Mouse (Mus musculus) embryonic stem cell, embryonic (primary cell): Measurements from ENCODE around the gene Ccl25.

Source experiments
- CTCF ChIA-PET, 4 experiments: fragments of 300-600 bp in 2 of 4; fragments of 350-600 bp in 2 of 4; sonication (Branson Sonifier 250); formaldehyde crosslinking; loops; one replicate each; lab custom pipeline; 2022; ENCODE audit warnings: inconsistent platforms in 2 of 4; lab: Charles Lee
- POLR2A ChIA-PET, 4 experiments: fragments of 300-600 bp in 2 of 4; fragments of 350-600 bp in 2 of 4; sonication (Branson Sonifier 250); formaldehyde crosslinking; loops; one replicate each; lab custom pipeline; 2022; ENCODE audit warnings: antibody characterized with exemption in 4 of 4, inconsistent platforms in 1 of 4; lab: Charles Lee

The Ccl25 gene

GRCm38 (mm10) chr8:4322470-4322869 is 2.5 kb upstream of the Ccl25 start:
- ChIA-PET CTCF (interaction anchor here (0.6 to 1.6 kb wide), 32 partner anchors 9 to 862 kb away, joined by 3 to 15 read pairs (median 4); partner anchors contain the start of genes Ctxn1 (in 1 of the 4), Gm49320 (in 1 of the 4), Map2k7 (in 1 of the 4) and Prr36 (in 1 of the 4)), POLR2A (interaction anchor here (0.5 to 4.9 kb wide), 24 partner anchors 9 to 157 kb away, joined by 3 to 46 read pairs (median 3); partner anchors contain the start of genes Timm44 (in 2 of the 4) and Snapc2 (in 1 of the 4))

- ChIA-PET CTCF (interaction anchor here in 1 of 4 experiments (1.1 to 1.4 kb wide), 2 partner anchors 13 to 119 kb away, joined by 3 to 4 read pairs; no protein-coding TSS in a partner anchor), POLR2A (interaction anchor here in 2 of 4 experiments (0.6 to 4.9 kb wide), 10 partner anchors 11 to 147 kb away, joined by 3 to 46 read pairs (median 4); partner anchors contain the start of genes Timm44 (in 2 of the 2), Gm49320 (in 1 of the 2) and Map2k7 (in 1 of the 2))
Measured at GRCm38 (mm10) chr8:4323917-4324316, 1.1 kb upstream of the Ccl25 start.

DNA sequence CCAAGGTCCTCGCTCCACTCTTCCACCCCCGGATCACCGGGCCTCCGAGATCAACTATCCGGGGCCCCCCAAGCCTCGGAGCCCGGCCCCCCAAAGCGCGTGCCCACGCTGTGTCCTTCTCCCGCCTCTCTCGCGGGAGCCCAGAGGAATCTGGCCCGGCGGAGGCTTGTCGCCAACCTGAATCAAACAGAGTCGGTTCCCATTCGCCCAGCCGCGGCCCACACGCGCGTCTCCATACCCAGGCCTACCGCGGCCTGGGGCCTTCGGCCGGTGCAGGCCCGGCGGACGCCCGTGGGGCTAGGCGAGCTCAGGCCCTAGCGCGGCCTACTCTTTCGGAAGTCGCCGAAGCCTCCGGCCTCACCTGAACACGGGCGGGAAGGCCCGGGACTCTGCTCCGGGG is 485 bp upstream of the Ccl25 start:
- POLR2A ChIA-PET: interaction anchor here in 2 of 4 experiments (0.8 to 4.9 kb wide), 10 partner anchors 10 to 86 kb away, joined by 3 to 46 read pairs (median 4); partner anchors contain the start of genes Timm44 (in 2 of the 2), Gm49320 (in 1 of the 2) and Map2k7 (in 1 of the 2)
- CTCF ChIA-PET: interaction anchor here in 1 of 4 experiments (1.1 to 1.4 kb wide), 2 partner anchors 13 to 119 kb away, joined by 3 to 4 read pairs; no protein-coding TSS in a partner anchor

DNA sequence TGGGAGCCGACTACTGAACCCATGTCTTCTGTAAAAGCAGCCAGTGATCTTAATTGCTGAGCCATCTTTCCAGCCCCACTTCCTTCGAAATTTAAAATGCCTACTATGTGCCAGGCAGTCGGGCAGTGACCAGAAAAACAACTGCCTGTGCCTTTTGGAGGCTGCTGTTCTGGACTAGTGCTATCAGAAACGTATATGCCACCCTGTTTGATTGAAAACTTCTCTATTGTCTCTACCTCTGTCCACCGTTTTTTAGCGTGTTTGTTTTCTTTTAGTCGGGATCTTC is 684 bp downstream of the Ccl25 start:
- CTCF ChIA-PET: no interaction called here
- POLR2A ChIA-PET: no interaction called here

DNA sequence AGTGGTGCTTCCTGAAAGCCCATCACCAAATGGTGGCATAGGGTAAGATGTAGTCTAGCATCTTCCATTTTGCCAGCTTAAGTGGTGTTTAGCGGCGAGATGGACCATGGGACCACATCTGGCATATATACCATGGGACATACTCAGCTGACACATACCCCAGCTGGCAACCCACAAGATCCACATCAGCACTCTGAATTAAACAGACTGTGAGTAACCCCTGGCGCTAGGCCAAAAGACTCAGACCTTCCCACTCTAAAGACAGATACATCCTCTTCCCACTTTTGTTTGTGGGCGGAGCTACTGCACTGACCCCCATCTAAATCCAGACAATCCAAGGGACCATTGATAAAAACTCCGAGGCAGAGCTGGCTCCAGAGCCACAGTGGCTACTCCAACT is 4.0 kb downstream of the Ccl25 start:
- CTCF ChIA-PET: no interaction called here

DNA sequence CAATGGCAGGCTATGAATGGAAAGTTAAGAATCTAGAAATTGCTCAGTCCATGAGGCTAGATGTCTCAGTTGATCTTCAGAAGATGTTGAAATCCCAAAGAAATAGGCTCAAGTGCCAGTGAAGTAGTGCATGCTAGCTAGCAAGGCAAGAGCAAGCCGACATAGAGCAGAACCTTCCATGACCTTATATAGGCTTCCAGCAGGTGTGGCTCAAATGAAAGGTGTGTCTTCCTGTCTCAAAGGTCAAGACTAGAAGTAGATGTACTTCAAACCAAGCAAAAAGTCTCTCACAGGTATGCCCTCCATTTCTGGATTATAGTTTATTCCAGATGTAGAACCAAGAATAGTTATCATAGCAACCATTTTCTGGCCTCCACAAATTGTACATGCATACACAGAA is 9.0 kb downstream of the Ccl25 start:
- CTCF ChIA-PET: interaction anchor here in 1 of 4 experiments (0.7 kb wide), 1 partner anchor 22 kb away, joined by 3 read pairs; no protein-coding TSS in a partner anchor
- POLR2A ChIA-PET: interaction anchor here in 1 of 4 experiments (0.8 to 1.3 kb wide), 2 partner anchors 8 to 10 kb away, joined by 3 to 6 read pairs; no protein-coding TSS in a partner anchor

More for the DNA sequence above, 4.0 kb downstream of the Ccl25 start:
- POLR2A ChIA-PET: interaction anchor here in 3 of 4 experiments (0.8 to 1.7 kb wide), 6 partner anchors 12 to 58 kb away, joined by 3 to 6 read pairs (median 3); no protein-coding TSS in a partner anchor

DNA sequence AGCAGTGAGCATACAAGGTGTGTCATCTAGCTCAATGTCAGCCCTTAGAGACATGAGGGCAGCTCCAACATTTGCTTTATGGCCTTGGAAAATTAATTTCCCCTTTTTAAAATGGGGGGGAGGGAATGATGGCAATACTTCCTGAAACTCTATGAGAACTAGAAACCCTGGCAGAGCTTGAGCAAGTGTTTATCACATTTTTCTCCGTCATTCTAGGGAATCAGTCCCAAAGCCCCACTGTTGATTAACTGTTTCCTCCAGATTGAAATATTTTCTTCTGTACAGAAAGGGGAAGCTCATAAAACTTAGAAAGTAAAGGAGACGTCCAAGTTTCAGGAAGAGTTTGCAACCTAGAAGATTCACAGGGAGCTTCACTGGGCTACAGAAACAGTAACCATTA is 10.7 kb downstream of the Ccl25 start:
- CTCF ChIA-PET: no interaction called here
- POLR2A ChIA-PET: interaction anchor here in 2 of 4 experiments (0.8 to 1.3 kb wide), 7 partner anchors 10 to 35 kb away, joined by 3 to 7 read pairs (median 3); no protein-coding TSS in a partner anchor

- ChIA-PET POLR2A (interaction anchor here in 2 of 4 experiments (0.7 to 1.6 kb wide), 4 partner anchors 8 to 174 kb away, joined by 3 to 8 read pairs (median 4); no protein-coding TSS in a partner anchor), CTCF (interaction anchor here in 2 of 4 experiments (0.7 to 1.1 kb wide), 3 partner anchors 13 to 20 kb away, joined by 3 to 7 read pairs (median 3); no protein-coding TSS in a partner anchor)
Measured at GRCm38 (mm10) chr8:4340207-4340606, 15.2 kb downstream of the Ccl25 start.

DNA sequence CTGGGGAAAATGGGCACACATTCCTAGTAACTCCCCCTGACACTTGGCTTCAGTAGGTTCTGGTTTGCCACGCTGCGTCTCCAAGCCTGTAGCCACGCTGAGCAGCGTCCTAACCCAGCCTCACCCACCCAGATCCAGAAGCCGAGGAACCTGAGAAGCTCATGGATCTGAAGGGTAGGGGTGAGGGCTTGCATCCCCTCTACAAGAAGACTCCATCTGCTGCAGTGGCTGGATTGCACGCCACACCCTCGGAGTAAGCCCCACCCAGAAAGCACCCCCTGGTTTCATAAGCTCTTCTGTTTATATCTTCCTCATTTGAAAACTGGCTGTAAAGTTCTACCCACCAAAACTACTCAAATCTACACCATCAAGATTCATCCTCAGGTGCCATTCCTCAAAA is 22.7 kb downstream of the Ccl25 start:
- POLR2A ChIA-PET: interaction anchor here in 3 of 4 experiments (0.5 to 1.7 kb wide), 27 partner anchors 8 to 802 kb away, joined by 3 to 9 read pairs (median 3); partner anchors contain the start of genes Ctxn1 (in 1 of the 3), Evi5l (in 1 of the 3), Prr36 (in 1 of the 3) and Timm44 (in 1 of the 3)

GRCm38 (mm10) chr8:4348275-4348674 is 23.3 kb downstream of the Ccl25 start:
- ChIA-PET CTCF (interaction anchor here in 3 of 4 experiments (0.5 to 1.6 kb wide), 6 partner anchors 22 to 168 kb away, joined by 3 to 10 read pairs (median 4); no protein-coding TSS in a partner anchor), POLR2A (interaction anchor here in 3 of 4 experiments (0.8 to 1.7 kb wide), 24 partner anchors 8 to 264 kb away, joined by 3 to 9 read pairs (median 3); partner anchors contain the start of genes Ctxn1 (in 1 of the 3), Evi5l (in 1 of the 3), Timm44 (in 1 of the 3) and Zfp958 (in 1 of the 3))

More for the DNA sequence above, 22.7 kb downstream of the Ccl25 start:
- CTCF ChIA-PET: interaction anchor here in 3 of 4 experiments (1.0 to 1.6 kb wide), 6 partner anchors 23 to 169 kb away, joined by 3 to 10 read pairs (median 4); no protein-coding TSS in a partner anchor

- CTCF ChIA-PET: interaction anchor here in 2 of 4 experiments (0.6 to 2.0 kb wide), 3 partner anchors 18 to 27 kb away, joined by 3 to 6 read pairs (median 4); no protein-coding TSS in a partner anchor
- POLR2A ChIA-PET: interaction anchor here in 2 of 4 experiments (0.7 to 2.3 kb wide), 9 partner anchors 10 to 264 kb away, joined by 3 to 8 read pairs (median 4); partner anchors contain the start of gene Zfp958 (in 1 of the 2)
Measured at GRCm38 (mm10) chr8:4349335-4349734, 24.3 kb downstream of the Ccl25 start.

DNA sequence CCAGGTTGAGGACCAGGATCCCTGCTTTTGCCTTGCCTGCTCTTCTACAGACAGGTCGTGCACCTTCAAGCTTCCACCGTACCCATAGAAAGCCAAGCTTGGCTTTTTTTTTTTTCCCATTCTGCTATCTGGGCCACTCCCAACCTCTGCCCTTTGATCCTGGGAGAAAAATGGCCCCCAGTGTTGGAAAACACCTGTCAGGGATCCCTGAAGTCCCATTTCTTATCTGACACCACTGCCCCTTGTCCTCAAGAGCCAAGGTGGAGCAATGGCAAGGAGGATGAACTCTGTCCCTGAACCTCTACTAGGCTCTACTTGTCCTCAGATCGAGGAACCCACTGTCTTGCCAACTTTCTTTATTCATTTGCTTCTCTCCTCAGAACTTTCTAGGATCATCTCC is 25.6 kb downstream of the Ccl25 start:
- CTCF ChIA-PET: interaction anchor here in 1 of 4 experiments (1.7 to 2.0 kb wide), 2 partner anchors 19 to 28 kb away, joined by 4 to 6 read pairs; no protein-coding TSS in a partner anchor
- POLR2A ChIA-PET: interaction anchor here in 2 of 4 experiments (1.1 to 3.1 kb wide), 10 partner anchors 9 to 262 kb away, joined by 3 to 8 read pairs (median 4); partner anchors contain the start of gene Zfp958 (in 1 of the 2)

DNA sequence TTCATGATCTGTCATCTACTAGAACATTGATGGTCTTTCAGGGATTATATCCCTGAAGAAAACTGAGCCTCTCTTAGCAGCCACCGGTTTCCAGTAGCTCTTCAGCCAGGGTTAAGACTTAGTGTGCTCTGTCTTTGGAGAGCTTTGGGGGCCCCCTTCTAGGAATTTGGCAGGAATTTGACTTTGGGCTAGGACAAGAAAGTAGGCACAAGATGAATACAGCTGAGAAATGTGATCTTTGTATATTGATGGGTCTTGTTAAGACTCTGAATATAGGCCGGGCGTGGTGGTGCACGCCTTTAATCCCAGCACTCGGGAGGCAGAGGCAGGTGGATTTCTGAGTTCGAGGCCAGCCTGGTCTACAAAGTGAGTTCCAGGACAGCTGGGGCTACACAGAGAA is 27.6 kb downstream of the Ccl25 start:
- ChIA-PET POLR2A (interaction anchor here in 2 of 4 experiments (0.5 to 3.1 kb wide), 13 partner anchors 9 to 939 kb away, joined by 3 to 8 read pairs (median 4); partner anchors contain the start of gene Snapc2 (in 1 of the 2)), CTCF (interaction anchor here in 3 of 4 experiments (1.1 to 1.3 kb wide), 4 partner anchors 13 to 20 kb away, joined by 3 to 6 read pairs (median 4); no protein-coding TSS in a partner anchor)

DNA sequence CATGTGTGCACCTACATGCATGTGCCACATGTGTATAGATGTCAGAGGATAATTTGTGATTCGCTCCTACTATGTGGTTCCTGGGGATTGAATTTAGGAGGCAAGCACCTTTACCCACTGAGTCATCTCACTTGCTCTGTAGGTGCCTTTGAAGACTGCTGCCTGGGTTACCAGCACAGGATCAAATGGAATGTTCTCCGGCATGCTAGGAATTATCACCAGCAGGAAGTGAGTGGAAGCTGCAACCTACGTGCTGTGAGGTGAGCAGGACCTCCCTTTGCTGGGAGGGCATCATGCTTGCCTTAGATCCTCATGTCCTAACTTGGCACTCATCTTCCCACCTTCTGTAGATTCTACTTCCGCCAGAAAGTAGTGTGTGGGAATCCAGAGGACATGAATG is 28.7 kb downstream of the Ccl25 start:
- POLR2A ChIA-PET: interaction anchor here in 3 of 4 experiments (0.6 to 1.8 kb wide), 11 partner anchors 10 to 943 kb away, joined by 3 to 8 read pairs (median 3); partner anchors contain the start of genes Gm49320 (in 1 of the 3), Map2k7 (in 1 of the 3) and Zfp958 (in 1 of the 3)
- CTCF ChIA-PET: interaction anchor here in 1 of 4 experiments (0.7 to 1.3 kb wide), 2 partner anchors 12 to 16 kb away, joined by 3 to 6 read pairs; no protein-coding TSS in a partner anchor

GRCm38 (mm10) chr8:4354516-4354915 is 29.5 kb downstream of the Ccl25 start:
- CTCF ChIA-PET: no interaction called here
- POLR2A ChIA-PET: interaction anchor here in 1 of 4 experiments (1.1 kb wide), 2 partner anchors 13 to 92 kb away, joined by 3 to 4 read pairs; no protein-coding TSS in a partner anchor

DNA sequence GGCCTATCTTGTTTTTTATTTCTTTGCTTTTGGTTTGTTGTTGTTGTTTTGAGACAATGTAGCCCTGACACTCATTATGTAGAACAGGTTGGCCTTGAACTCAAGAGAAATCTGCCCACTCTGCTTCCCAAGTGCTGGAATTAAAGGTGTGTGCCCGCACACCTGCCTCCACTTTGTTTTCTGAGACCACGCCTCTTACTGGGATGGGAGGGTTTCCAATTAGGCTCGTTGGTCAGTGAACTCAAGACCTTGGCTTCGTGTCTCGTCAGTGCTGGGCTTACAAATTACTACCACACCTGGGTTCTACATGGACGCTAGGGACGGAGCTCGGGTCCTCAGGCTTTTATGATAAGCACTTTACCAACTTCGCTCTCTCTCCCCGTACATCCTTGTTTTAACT is 30.4 kb downstream of the Ccl25 start:
- POLR2A ChIA-PET: interaction anchor here (0.5 to 2.6 kb wide), 13 partner anchors 10 to 261 kb away, joined by 3 to 11 read pairs (median 5); partner anchors contain the start of genes Map2k7 (in 1 of the 4), Timm44 (in 1 of the 4) and Zfp958 (in 1 of the 4)
- CTCF ChIA-PET: interaction anchor here (0.6 to 1.9 kb wide), 6 partner anchors 14 to 209 kb away, joined by 3 to 9 read pairs (median 3); no protein-coding TSS in a partner anchor

DNA sequence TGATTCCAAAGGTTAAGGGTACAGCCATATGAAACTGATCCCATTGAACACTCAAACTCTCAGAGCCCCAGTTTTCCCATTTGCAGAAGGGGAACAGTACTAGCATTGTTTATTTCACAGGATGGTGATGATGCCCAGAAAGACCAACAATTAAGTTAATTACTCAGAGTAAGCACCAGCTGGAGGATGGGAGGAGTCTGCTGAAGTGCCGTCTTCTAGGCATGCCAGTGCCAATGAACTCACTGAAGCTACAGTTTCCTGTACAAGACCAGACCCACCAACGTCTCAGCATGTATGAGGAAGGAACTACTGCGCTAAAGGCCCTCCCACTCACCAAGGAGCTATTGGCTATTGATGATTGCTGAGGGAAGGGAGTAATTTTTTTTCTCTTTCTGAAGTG is 34.4 kb downstream of the Ccl25 start:
- POLR2A ChIA-PET: interaction anchor here in 2 of 4 experiments (1.1 to 1.6 kb wide), 2 partner anchors 10 to 11 kb away, joined by 4 to 5 read pairs; no protein-coding TSS in a partner anchor
- CTCF ChIA-PET: no interaction called here
